Mouse (Mus musculus) kidney, adult 2 months (tissue): ENCODE results near the gene Flt1.

Experiments used
- CTCF ChIP-seq: fragments of 200-500 bp; conservative IDR thresholded peaks from 2 replicates; pipeline ENCODE4 v1.5.1; 2011; ENCODE audit warnings: low read depth, mild to moderate bottlenecking, control low read depth, low read length, moderate library complexity, mixed read lengths; ENCODE audit not compliant: insufficient read depth, insufficient read length
- POLR2A ChIP-seq: fragments of 200-500 bp; IDR thresholded peaks from one replicate; pipeline ENCODE4 v1.6.1; 2011; ENCODE audit warnings: low read depth, low read length, control low read depth

- TF ChIP-seq POLR2A, result no peak
- TF ChIP-seq CTCF, result no peak
Observed at GRCm38 (mm10) chr5:147551879-147552627, 173.8 kb downstream of the Flt1 start.
